Mouse (Mus musculus) midbrain, embryonic 14.5 days (tissue): ENCODE results near the gene Sec1. TPM values are rescaled to one million over a fixed set of nuclear protein-coding genes. Genes with fewer than 3 reads are reported as not detected.

Experiments used
- ATAC-seq: fragments of 200-750 bp; cut with Nextera tagmentation; 2 replicates; pipeline ENCODE4 v1.8.0; 2017; ENCODE audit warnings: moderate number of reproducible peaks, moderate library complexity; ENCODE audit not compliant: low FRiP score, low TSS enrichment
- DNase-seq: peaks from one replicate; pipeline ENCODE4 v3.0.0-alpha.2; 2015
- H3K27ac ChIP-seq: fragments of 300-500 bp; sonication (generic); replicated peaks from 2 replicates; pipeline ENCODE4 v1.5.1; 2014; ENCODE audit warnings: mild to moderate bottlenecking, low read depth, low read length, moderate library complexity
- H3K27me3 ChIP-seq: fragments of 300-500 bp; sonication (generic); 2 replicates; pipeline ENCODE4 v1.6.1; 2014; ENCODE audit warnings: low read length, control low read depth, mixed read lengths; ENCODE audit not compliant: control insufficient read depth, insufficient read depth
- H3K36me3 ChIP-seq: fragments of 300-500 bp; sonication (generic); 2 replicates; pipeline ENCODE4 v1.6.1; 2014; ENCODE audit warnings: low read length, control low read depth; ENCODE audit not compliant: control insufficient read depth, insufficient read depth
- H3K4me1 ChIP-seq: fragments of 300-500 bp; sonication (generic); 2 replicates; pipeline ENCODE4 v1.6.1; 2014; ENCODE audit warnings: mild to moderate bottlenecking, antibody characterized with exemption, low read length, control low read depth; ENCODE audit not compliant: control insufficient read depth, insufficient read depth
- H3K4me2 ChIP-seq: fragments of 300-500 bp; sonication (generic); 2 replicates; pipeline ENCODE4 v1.6.1; 2014; ENCODE audit warnings: mild to moderate bottlenecking, low read length, moderate library complexity
- H3K4me3 ChIP-seq: fragments of 300-500 bp; sonication (generic); replicated peaks from 2 replicates; pipeline ENCODE4 v1.5.1; 2014; ENCODE audit warnings: low read depth, low read length
- H3K9ac ChIP-seq: fragments of 300-500 bp; sonication (generic); replicated peaks from 2 replicates; pipeline ENCODE4 v1.6.1; 2014; ENCODE audit warnings: mild to moderate bottlenecking, low read length, moderate library complexity
- H3K9me3 ChIP-seq: fragments of 300-500 bp; sonication (generic); 2 replicates; pipeline ENCODE4 v1.6.1; 2016; ENCODE audit warnings: low read length, control low read depth, mixed read lengths; ENCODE audit not compliant: control insufficient read depth
- WGBS: fragments of 180-500 bp; shearing (Covaris S2); extraction: QIAGEN DNeasy Blood & Tissue Kit; methylation state at CpG from one replicate; pipeline ENCODE4 v1.1.7; 2014; 5-methylcytosine and 5-hydroxymethylcytosine counted together
- polyA plus RNA-seq: library from polyadenylated mRNA; unstranded; fragments of >200 nt; fragmentation: Nextera tagmentation; extraction: Ambion mirVana; gene quantifications from 2 replicates; pipeline ENCODE4 v1.2.1, GENCODE M21; 2014

Gene Sec1
- polyA plus RNA-seq, 1 experiment from 2014 or later, result 0.21 TPM

GRCm38 (mm10) chr7:45699523-45700141 lies 5.4 kb upstream of the Sec1 start, which contains the start of gene Car11:
Gene Car11, plus strand, starts transcription at chr7:45699843.
- Histone ChIP-seq H3K36me3 (no peaks in the 10 kb centered on the region), H3K27ac (peak within 1 kb of the TSS; percentile 86), H3K4me3 (peak within 1 kb of the TSS; percentile 49), H3K4me2 (peak within 1 kb of the TSS; percentile 94), H3K9me3 (no peaks in the 10 kb centered on the region), H3K9ac (peak within 1 kb of the TSS; percentile 80), H3K27me3 (peaks cover 5% of the 10 kb centered on the region), H3K4me1 (peaks cover 31% of the 10 kb centered on the region)
- no peak for ATAC-seq
- 2% methylated on average over 36 of the region's 36 CpGs for WGBS
- DNase-seq, result peak; percentile 69

DNA sequence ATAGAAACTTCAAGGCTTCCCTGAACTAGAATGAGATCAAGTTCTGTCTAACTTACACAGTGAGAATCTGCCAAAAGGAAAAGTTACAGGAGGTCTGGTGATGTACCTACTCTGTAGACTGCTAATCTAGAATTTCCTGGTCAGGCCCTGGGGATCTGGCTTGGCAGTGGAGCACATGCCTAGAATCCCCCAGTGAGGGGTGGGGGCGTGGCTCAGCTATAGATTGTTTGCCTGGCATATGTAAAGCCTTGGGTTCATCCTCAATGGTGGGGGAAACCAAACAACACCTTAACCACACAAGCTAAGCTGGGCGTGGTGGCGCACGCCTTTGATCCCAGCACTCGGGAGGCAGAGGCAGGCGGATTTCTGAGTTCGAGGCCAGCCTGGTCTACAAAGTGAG lies 3.7 kb upstream of the Sec1 start:
- Histone ChIP-seq H3K9me3 (no peaks in the 10 kb centered on the region), H3K4me1 (peaks cover 17% of the 10 kb centered on the region), H3K36me3 (no peaks in the 10 kb centered on the region), H3K4me2 (no peak overlapping the region), H3K9ac (no peak overlapping the region), H3K27ac (no peak overlapping the region), H3K27me3 (peaks cover 5% of the 10 kb centered on the region), H3K4me3 (no peak overlapping the region)
- WGBS, result 89% methylated on average over 6 of the region's 7 CpGs
- DNase-seq (no peak), ATAC-seq (no peak)

DNA sequence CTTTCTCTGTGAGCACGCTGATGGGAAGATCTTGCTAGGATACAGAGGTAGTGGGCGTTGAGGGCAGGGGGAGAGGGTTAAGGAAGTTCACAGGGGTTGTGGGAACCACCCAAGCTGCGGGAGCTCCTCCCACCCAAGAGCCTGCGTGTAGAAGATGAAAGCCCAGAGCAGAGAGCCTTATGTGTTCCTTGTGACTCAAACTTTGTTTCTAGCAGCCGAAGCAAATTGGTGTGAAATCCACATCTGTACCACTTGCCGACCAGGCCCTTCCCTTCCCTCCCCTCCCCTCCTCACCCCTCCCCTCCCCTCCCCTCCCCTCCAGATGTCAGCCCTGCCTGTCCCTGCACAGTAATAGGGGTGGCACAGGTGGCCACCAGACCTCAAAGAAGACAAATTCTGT lies 896 bp upstream of the Sec1 start:
- H3K4me1 ChIP-seq, result 0 out of 2 replicates have a peak, but pooled peaks cover 2% of the 10 kb centered on the region
- DNase-seq (no peak), ATAC-seq (no peak)
- 8% methylated on average over 6 of the region's 6 CpGs for WGBS
- peaks cover 5% of the 10 kb centered on the region for H3K27me3 ChIP-seq
- H3K4me2 ChIP-seq, result no peak overlapping the region
- H3K36me3 ChIP-seq, result no peaks in the 10 kb centered on the region
- no peak overlapping the region for H3K4me3 ChIP-seq
- no peaks in the 10 kb centered on the region for H3K9me3 ChIP-seq
- no peak overlapping the region for H3K9ac ChIP-seq
- no peak overlapping the region for H3K27ac ChIP-seq

GRCm38 (mm10) chr7:45692364-45692763 lies 1.8 kb downstream of the Sec1 start:
- Histone ChIP-seq H3K9ac (no peak overlapping the region), H3K4me3 (no peak overlapping the region), H3K27me3 (no peaks in the 10 kb centered on the region), H3K27ac (no peak overlapping the region), H3K4me1 (no peaks in the 10 kb centered on the region), H3K4me2 (no peak overlapping the region), H3K9me3 (no peaks in the 10 kb centered on the region), H3K36me3 (no peaks in the 10 kb centered on the region)
- WGBS, result 82% methylated on average over 2 of the region's 2 CpGs
- ATAC-seq (no peak), DNase-seq (no peak)

GRCm38 (mm10) chr7:45689800-45690199 lies 4.4 kb downstream of the Sec1 start:
- 81% methylated on average over 11 of the region's 11 CpGs for WGBS
- H3K36me3 ChIP-seq, result no peaks in the 10 kb centered on the region

GRCm38 (mm10) chr7:45689099-45689498 lies 5.1 kb downstream of the Sec1 start:
- H3K9ac ChIP-seq, result no peak overlapping the region
- WGBS, result 70% methylated on average over 6 of the region's 6 CpGs
- no peak overlapping the region for H3K27ac ChIP-seq
- no peaks in the 10 kb centered on the region for H3K4me1 ChIP-seq
- ATAC-seq (no peak), DNase-seq (no peak)
- H3K36me3 ChIP-seq, result no peaks in the 10 kb centered on the region
- H3K4me2 ChIP-seq, result no peak overlapping the region
- H3K9me3 ChIP-seq, result no peaks in the 10 kb centered on the region
- H3K27me3 ChIP-seq, result no peaks in the 10 kb centered on the region
- no peak overlapping the region for H3K4me3 ChIP-seq

More at GRCm38 (mm10) chr7:45689800-45690199, 4.4 kb downstream of the Sec1 start:
- no peak overlapping the region for H3K4me3 ChIP-seq
- no peaks in the 10 kb centered on the region for H3K27me3 ChIP-seq
- no peak for ATAC-seq
- no peak overlapping the region for H3K27ac ChIP-seq
- no peak for DNase-seq
- no peaks in the 10 kb centered on the region for H3K4me1 ChIP-seq
- no peak overlapping the region for H3K4me2 ChIP-seq
- no peaks in the 10 kb centered on the region for H3K9me3 ChIP-seq
- no peak overlapping the region for H3K9ac ChIP-seq

DNA sequence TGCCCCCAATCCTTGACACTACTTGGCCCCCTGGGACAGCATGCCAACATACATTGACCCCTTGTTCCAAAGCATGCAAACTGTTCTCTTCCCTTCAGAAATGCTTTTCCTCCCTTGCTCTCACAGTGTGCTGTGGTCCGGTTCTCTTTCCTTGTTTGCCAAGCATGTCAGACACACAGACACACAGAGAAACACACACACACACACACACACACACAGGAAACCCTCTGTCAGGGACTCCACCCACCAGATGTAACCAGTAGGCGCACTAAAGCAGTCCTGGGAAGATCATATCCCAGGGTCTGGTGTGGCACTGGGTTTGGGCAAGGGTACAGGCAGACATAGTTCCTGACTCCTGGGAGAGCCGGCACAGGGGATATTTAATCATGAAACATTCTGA lies 7.4 kb downstream of the Sec1 start:
- H3K4me3 ChIP-seq, result no peak overlapping the region
- no peaks in the 10 kb centered on the region for H3K36me3 ChIP-seq
- no peak for ATAC-seq
- WGBS, result 78% methylated on average over 3 of the region's 3 CpGs
- DNase-seq, result no peak
- no peaks in the 10 kb centered on the region for H3K4me1 ChIP-seq
- no peaks in the 10 kb centered on the region for H3K9me3 ChIP-seq
- H3K27me3 ChIP-seq, result no peaks in the 10 kb centered on the region
- no peak overlapping the region for H3K4me2 ChIP-seq
- H3K27ac ChIP-seq, result no peak overlapping the region
- H3K9ac ChIP-seq, result no peak overlapping the region

- no peaks in the 10 kb centered on the region for H3K9me3 ChIP-seq
- no peak overlapping the region for H3K27ac ChIP-seq
- ATAC-seq (no peak), DNase-seq (no peak)
- H3K9ac ChIP-seq, result no peak overlapping the region
- WGBS, result 73% methylated on average over 10 of the region's 10 CpGs
- no peaks in the 10 kb centered on the region for H3K4me1 ChIP-seq
- H3K36me3 ChIP-seq, result no peaks in the 10 kb centered on the region
- H3K4me3 ChIP-seq, result no peak overlapping the region
- no peak overlapping the region for H3K4me2 ChIP-seq
- no peaks in the 10 kb centered on the region for H3K27me3 ChIP-seq
These were observed 8.4 kb downstream of the Sec1 start for GRCm38 (mm10) chr7:45685811-45686210.

GRCm38 (mm10) chr7:45683396-45684050 lies 10.7 kb downstream of the Sec1 start, which contains the start of gene Ntn5:
Gene Ntn5, plus strand, starts transcription at chr7:45684022.
- 78% methylated on average over 7 of the region's 7 CpGs for WGBS
- Histone ChIP-seq H3K27me3 (no peaks in the 10 kb centered on the region), H3K9ac (no peak within 1 kb of the TSS), H3K4me1 (no peaks in the 10 kb centered on the region), H3K4me2 (no peak within 1 kb of the TSS), H3K27ac (no peak within 1 kb of the TSS), H3K36me3 (no peaks in the 10 kb centered on the region), H3K9me3 (no peaks in the 10 kb centered on the region), H3K4me3 (no peak within 1 kb of the TSS)
- DNase-seq (no peak), ATAC-seq (no peak)
